Comparison of ENCODE assay signal across 22 mouse cellular contexts in genomic region chr5:103119618-103120017, GRCm38 (mm10).
DNase-seq lines count a peak whose midpoint lies in the region; ATAC-seq and TF ChIP-seq lines count a peak whose summit lies in the region.
"Had no signal": no experiment of that assay in that cellular context is flagged by ENCODE, and none has a peak within 500 bp of the region (broad histone marks: within the 10 kb centered on the region; RNA-seq: fewer than 3 reads in every experiment).

No protein-coding gene starts in this region.

- no peaks in the 10 kb centered on the region for H3K36me3 ChIP-seq in stomach, embryonic 14.5 days (ENCODE audit: control insufficient read depth, insufficient read depth, low read length)
- no peaks in the 10 kb centered on the region for H3K36me3 ChIP-seq in stomach, postnatal 0 days (ENCODE audit: control insufficient read depth, insufficient read depth, low read length)
- H3K36me3 ChIP-seq in stomach, embryonic 15.5 days = no peaks in the 10 kb centered on the region
- H3K36me3 ChIP-seq: embryonic facial prominence, embryonic 10.5 days; embryonic facial prominence, embryonic 12.5 days; forebrain, embryonic 15.5 days; G1E had no signal

- H3K27me3 ChIP-seq in stomach, embryonic 14.5 days (ENCODE audit: control insufficient read depth, insufficient read depth, low read length) = no peaks in the 10 kb centered on the region
- no peaks in the 10 kb centered on the region for H3K27me3 ChIP-seq in stomach, postnatal 0 days (ENCODE audit: control insufficient read depth, insufficient read depth, low read length)
- no peaks in the 10 kb centered on the region for H3K27me3 ChIP-seq in stomach, embryonic 15.5 days (replicated peaks)
- H3K27me3 ChIP-seq: embryonic facial prominence, embryonic 12.5 days; forebrain, embryonic 13.5 days; forebrain, embryonic 15.5 days had no signal

- no peaks in the 10 kb centered on the region for H3K9me3 ChIP-seq in stomach, embryonic 14.5 days (ENCODE audit: control insufficient read depth, low read depth, low read length)
- no peaks in the 10 kb centered on the region for H3K9me3 ChIP-seq in stomach, postnatal 0 days (ENCODE audit: control insufficient read depth, low read length)
- H3K9me3 ChIP-seq in stomach, embryonic 15.5 days = no peaks in the 10 kb centered on the region
- H3K9me3 ChIP-seq: embryonic facial prominence, embryonic 10.5 days; embryonic facial prominence, embryonic 12.5 days; forebrain, embryonic 13.5 days; forebrain, embryonic 15.5 days had no signal

- no peaks in the 10 kb centered on the region for H3K4me1 ChIP-seq in stomach, embryonic 14.5 days (ENCODE audit: control insufficient read depth, insufficient read depth, low read length)
- H3K4me1 ChIP-seq in stomach, postnatal 0 days (replicated peaks; ENCODE audit: control insufficient read depth, insufficient read depth) = no peaks in the 10 kb centered on the region
- H3K4me1 ChIP-seq in stomach, embryonic 15.5 days = no peaks in the 10 kb centered on the region
- H3K4me1 ChIP-seq: embryonic facial prominence, embryonic 10.5 days; embryonic facial prominence, embryonic 12.5 days; forebrain, embryonic 13.5 days; forebrain, embryonic 15.5 days had no signal

- no peak overlapping the region for H3K4me3 ChIP-seq in stomach, embryonic 14.5 days (ENCODE audit: low read depth, low read length)
- no peak overlapping the region for H3K4me3 ChIP-seq in stomach, postnatal 0 days (ENCODE audit: low read depth, low read length)
- H3K4me3 ChIP-seq in stomach, embryonic 15.5 days (replicated peaks) = no peak overlapping the region
- H3K4me3 ChIP-seq: embryonic facial prominence, embryonic 10.5 days; embryonic facial prominence, embryonic 12.5 days; forebrain, embryonic 13.5 days; forebrain, embryonic 15.5 days had no signal

- H3K27ac ChIP-seq in stomach, embryonic 14.5 days (ENCODE audit: low read length) = no peak overlapping the region
- no peak overlapping the region for H3K27ac ChIP-seq in stomach, postnatal 0 days (replicated peaks)
- no peak overlapping the region for H3K27ac ChIP-seq in stomach, embryonic 15.5 days
- H3K27ac ChIP-seq: embryonic facial prominence, embryonic 10.5 days; embryonic facial prominence, embryonic 12.5 days; forebrain, embryonic 13.5 days; forebrain, embryonic 15.5 days had no signal

- no peak for TF ChIP-seq EP300 in stomach, postnatal 0 days (optimal IDR thresholded peaks at IDR 0.05)

- H3K9ac ChIP-seq in stomach, embryonic 14.5 days (replicated peaks; ENCODE audit: low read depth, low read length) = no peak overlapping the region
- H3K9ac ChIP-seq in stomach, postnatal 0 days (ENCODE audit: low read length) = no peak overlapping the region
- H3K9ac ChIP-seq in stomach, embryonic 15.5 days = no peak overlapping the region
- H3K9ac ChIP-seq: embryonic facial prominence, embryonic 12.5 days; forebrain, embryonic 13.5 days; forebrain, embryonic 15.5 days; forebrain, postnatal 0 days had no signal

- no peak for TF ChIP-seq CTCF in stomach, postnatal 0 days (IDR thresholded peaks at IDR 0.05; ENCODE audit: low read depth)

- H3K4me2 ChIP-seq in stomach, embryonic 14.5 days (replicated peaks; ENCODE audit: low read depth, low read length) = no peak overlapping the region
- no peak overlapping the region for H3K4me2 ChIP-seq in stomach, postnatal 0 days (replicated peaks; ENCODE audit: low read depth)
- no peak overlapping the region for H3K4me2 ChIP-seq in stomach, embryonic 15.5 days
- H3K4me2 ChIP-seq: embryonic facial prominence, embryonic 12.5 days; forebrain, embryonic 13.5 days; forebrain, embryonic 15.5 days had no signal

- WGBS in stomach, embryonic 14.5 days = 66% methylated on average over 3 of the region's 3 CpGs
- WGBS in stomach, postnatal 0 days = 49% methylated on average over 3 of the region's 3 CpGs
- 68% methylated on average over 3 of the region's 3 CpGs for WGBS in stomach, embryonic 15.5 days

- no peak for DNase-seq in stomach, postnatal 0 days (ENCODE audit: low spot score)
- no peak for DNase-seq in adrenal gland, adult 2 months
- DNase-seq in embryo, embryonic 10 days (ENCODE audit: low spot score) = no peak
- DNase-seq: adrenal gland, postnatal 10 days; adrenal gland, postnatal 25 days; B cell, adult 2 months; cerebellum, adult 11 months; cerebellum, adult 18-20 months; cerebellum, adult 8-10 months; cerebellum, adult 9-11 months; cerebellum, postnatal 14 days; cerebellum, postnatal 36 days; forebrain, postnatal 0 days had no signal

- ATAC-seq in stomach, embryonic 14.5 days (ENCODE audit: insufficient number of reproducible peaks, insufficient read depth, low FRiP score, low read depth) = peak; percentile 85
- no peak for ATAC-seq in stomach, postnatal 0 days (ENCODE audit: low FRiP score, low TSS enrichment)
- peak; percentile 77 for ATAC-seq in stomach, embryonic 15.5 days (ENCODE audit: insufficient read depth, low FRiP score, low read depth)
- ATAC-seq: activated CD4-positive, CD25-positive, alpha-beta regulatory T cell, adult 4 months; forebrain, embryonic 13.5 days; forebrain, embryonic 15.5 days; forebrain, postnatal 0 days; Patski had no signal
